Mouse (Mus musculus): ENCODE data around the gene Pbx3.
A peak's percentile ranks its signal among the peaks of the same experiment; 100 is the strongest.

Gene Pbx3

GRCm38 (mm10) chr2:34221477-34221876, 151.5 kb downstream of the Pbx3 start:
- DNase-seq (ENCODE audit: low spot score) = no peak

- DNase-seq (ENCODE audit: low spot score) = no peak
Measured at GRCm38 (mm10) chr2:34219150-34219549, 153.8 kb downstream of the Pbx3 start.

GRCm38 (mm10) chr2:34217596-34217995, 155.3 kb downstream of the Pbx3 start:
- DNase-seq (ENCODE audit: low spot score) = no peak

DNA sequence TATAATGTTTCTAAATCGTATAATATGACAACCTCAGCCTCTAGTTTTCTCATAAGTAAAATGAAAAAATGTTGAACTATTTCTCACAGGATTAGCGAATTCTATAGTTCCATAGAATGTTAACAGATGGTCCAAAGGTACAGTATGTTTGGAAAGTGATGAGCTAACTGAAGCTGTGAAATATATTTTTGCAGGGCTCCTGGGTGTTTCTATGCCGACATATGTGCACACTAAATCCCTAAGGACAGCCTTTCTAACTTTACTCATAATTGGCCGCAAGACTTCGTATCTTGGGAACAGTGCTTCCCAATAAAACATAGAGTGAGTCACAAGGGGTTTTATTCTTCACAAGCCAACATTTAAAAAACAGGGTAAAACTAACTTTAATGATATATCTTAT, 157.4 kb downstream of the Pbx3 start:
- DNase-seq (ENCODE audit: low spot score) = no peak

DNA sequence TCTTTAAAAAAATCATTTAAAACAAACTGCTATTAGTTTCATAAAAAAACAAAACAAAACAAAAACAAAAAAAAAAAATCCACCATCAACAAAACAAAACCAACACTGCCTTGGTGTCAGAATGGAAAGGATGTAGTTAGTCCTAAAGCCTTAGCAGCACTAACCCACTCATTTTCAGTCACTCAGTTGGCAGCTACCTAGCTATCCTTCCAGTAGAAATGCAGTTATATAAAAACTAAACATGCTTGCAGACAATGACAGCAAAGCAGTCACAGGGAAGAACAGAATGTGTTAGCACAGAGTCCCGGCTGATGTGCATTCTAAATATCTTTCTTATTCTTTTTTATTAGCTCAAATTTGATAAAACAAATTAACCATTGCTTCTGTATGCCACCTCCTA, 160.5 kb downstream of the Pbx3 start:
- DNase-seq (ENCODE audit: low spot score) = no peak

GRCm38 (mm10) chr2:34204797-34205196, 168.1 kb downstream of the Pbx3 start:
- DNase-seq (ENCODE audit: low spot score) = no peak

DNA sequence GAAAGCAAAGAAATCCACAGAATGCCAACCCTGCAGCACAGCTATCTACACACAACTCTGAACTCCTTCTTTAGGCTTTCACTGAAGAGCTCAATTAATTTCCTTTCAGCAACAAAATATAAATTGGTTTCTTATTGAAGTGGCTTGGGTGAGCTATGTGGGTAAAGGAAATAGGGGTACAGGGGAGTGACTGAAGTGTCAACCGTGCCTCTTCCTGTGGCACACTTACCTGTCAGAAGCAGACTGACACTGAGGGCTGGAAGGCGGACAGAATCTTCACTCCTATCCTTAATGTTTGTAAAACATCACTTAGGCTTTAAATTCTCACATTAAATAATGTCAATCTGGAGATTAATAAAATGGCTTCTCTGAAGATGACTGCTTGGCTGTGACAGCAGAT, 168.6 kb downstream of the Pbx3 start:
- no peak for DNase-seq (ENCODE audit: low spot score)

GRCm38 (mm10) chr2:34193870-34194820, 178.8 kb downstream of the Pbx3 start:
- no peak for DNase-seq (ENCODE audit: low spot score)

DNA sequence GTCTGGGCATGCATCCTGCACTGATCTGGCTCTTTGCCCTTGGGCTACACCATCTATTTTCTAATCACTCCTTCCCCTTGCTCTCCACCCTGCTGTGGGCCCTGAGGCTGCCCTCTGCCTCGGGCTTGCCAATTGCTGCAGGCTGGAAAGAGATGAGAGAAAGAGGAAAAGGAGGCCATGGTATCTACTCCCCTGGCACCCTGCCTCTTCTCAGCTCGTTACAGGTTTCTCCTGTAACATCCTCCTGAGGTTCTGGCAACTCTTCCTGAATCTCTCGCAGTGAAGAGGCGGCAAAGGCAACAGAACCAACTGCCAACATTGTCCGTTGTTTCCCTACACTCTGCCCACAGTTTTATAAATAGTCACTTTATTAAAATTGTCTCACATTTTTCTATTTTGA, 179.7 kb downstream of the Pbx3 start:
- DNase-seq (ENCODE audit: low spot score) = no peak

DNA sequence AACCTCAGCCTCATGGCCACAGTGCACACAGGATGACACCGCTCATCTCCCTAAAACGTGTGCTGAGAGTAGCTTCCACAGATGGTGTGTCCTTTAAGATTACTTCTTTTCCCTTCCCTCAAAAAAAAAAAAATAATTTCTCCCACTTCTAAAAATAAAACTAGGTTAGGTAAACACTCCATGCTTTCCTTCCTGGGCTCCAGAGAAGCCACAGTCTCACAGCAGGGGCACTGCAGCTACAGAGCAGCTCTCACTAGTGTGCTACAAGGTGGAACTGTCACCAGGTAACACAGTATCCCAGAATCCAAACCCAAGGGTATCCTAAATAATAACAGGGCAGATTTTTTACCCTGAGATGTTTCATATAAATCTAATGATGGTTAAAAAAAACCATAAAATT, 185.6 kb downstream of the Pbx3 start:
- DNase-seq (ENCODE audit: low spot score) = no peak

- DNase-seq (ENCODE audit: low spot score) = no peak
Measured at GRCm38 (mm10) chr2:34181600-34181999, 191.3 kb downstream of the Pbx3 start.

DNA sequence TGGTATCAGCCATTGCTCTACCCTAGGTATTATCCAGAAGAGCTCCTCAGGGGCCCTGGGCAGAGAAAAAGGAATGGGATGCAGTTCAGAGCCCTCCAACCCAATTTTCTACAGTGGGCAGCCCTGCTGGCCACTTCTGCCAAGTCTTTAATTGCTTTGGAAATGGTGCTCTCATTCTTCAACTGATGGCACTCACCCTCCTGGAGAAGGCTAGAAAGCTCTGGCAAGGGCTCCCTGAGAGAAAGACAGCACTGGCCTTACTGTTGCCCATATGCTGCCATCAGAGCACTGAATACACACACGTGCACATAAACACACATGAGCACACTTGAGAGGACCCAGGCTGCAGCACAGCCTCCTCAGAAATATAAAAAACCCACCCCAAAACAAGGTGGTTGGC, 193.6 kb downstream of the Pbx3 start:
- no peak for DNase-seq (ENCODE audit: low spot score)

DNA sequence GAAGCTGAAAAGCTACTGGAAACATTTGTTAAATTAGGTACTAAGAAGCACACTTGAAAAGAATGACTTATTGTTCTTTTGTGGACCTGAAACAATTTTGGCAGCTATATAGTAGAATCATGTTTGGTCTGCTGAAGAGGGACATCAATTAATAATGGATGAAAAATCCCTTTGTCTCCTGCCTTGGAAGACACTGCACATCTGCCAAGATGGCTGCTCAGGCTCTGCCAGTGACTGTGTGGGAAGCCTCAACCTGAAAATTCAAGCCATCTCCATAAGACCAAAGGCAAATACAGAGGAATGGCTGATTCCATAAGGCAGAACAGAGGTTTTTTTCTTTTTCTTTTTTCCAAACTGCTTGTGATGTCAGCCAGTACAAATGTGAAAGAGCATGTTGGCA, 194.3 kb downstream of the Pbx3 start:
- DNase-seq (ENCODE audit: low spot score) = no peak

- no peak for DNase-seq (ENCODE audit: low spot score)
Measured at GRCm38 (mm10) chr2:34170424-34170823, 202.5 kb downstream of the Pbx3 start.

- DNase-seq (ENCODE audit: low spot score) = no peak
Measured at GRCm38 (mm10) chr2:34169626-34170025, 203.3 kb downstream of the Pbx3 start.

- DNase-seq (ENCODE audit: low spot score) = no peak
Measured at GRCm38 (mm10) chr2:34168191-34168590, 204.8 kb downstream of the Pbx3 start.

- no peak for DNase-seq (ENCODE audit: low spot score)
Measured at GRCm38 (mm10) chr2:34162484-34162883, 210.5 kb downstream of the Pbx3 start.

DNA sequence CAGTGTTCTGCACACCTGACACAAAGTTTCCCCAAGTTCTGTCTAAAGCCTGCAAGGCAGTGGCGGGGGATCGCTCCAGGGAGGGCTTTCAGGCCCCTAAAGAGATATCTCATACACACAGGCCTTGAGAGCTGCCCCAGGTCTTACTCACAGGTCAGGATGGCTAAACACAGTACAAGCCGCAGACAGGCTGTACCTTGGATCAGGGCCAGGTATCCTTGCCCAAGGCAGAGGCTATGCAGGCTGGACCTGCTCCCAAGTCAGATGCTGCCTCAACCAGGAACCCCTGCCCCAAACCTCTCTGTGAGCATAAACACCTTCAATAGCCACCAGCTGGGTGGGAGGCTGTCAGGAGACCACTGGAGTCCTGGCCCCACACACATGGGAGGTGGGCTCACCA, 215.2 kb downstream of the Pbx3 start:
- DNase-seq (ENCODE audit: low spot score) = no peak

GRCm38 (mm10) chr2:34154833-34155232, 218.1 kb downstream of the Pbx3 start:
- peak; percentile 21 for DNase-seq (ENCODE audit: low spot score)

DNA sequence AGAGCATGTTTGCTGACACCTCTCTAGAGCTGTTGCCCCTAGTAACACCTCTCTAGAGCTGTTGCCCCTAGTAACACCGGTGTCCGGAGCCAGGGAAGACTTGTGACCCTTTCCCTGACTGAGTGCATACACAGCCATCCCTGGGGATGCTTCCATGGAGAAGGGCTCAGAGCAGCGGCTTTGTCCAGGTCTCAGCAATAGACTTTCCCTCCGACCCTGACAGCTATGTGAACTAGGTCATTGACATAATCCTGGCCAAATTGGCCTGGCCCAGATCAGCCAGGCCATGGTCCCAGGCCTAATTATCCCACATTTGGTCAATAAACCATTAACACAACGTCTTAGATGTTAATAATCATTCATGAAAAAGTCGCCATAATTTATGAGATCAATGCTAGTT, 219.6 kb downstream of the Pbx3 start:
- no peak for DNase-seq (ENCODE audit: low spot score)

GRCm38 (mm10) chr2:34150560-34150959, 222.4 kb downstream of the Pbx3 start:
- no peak for DNase-seq (ENCODE audit: low spot score)

DNA sequence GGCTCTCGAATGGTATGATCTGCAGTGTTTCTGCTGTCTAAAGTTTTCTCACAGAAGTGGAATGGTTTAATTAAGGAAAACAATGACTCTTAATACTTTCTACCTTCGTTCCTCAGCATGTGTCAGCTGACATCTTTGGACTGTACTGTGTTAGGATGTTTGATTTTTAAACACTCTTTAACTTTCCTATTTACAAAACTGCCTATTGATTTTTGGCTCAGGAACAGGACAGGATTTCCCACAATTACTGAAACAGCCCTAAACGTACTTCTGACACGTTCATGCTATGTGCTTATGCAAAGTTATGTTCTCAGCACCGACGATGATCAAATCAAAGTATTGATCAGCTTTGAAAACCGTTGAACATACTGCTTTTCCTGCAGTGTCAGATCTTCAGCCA, 224.7 kb downstream of the Pbx3 start:
- no peak for DNase-seq (ENCODE audit: low spot score)

- DNase-seq (ENCODE audit: low spot score) = no peak
Measured at GRCm38 (mm10) chr2:34147476-34147875, 225.5 kb downstream of the Pbx3 start.

- DNase-seq (ENCODE audit: low spot score) = peak; percentile 17
Measured at GRCm38 (mm10) chr2:34147036-34147435, 225.9 kb downstream of the Pbx3 start.
